Mouse (Mus musculus) frontal cortex, adult 2 months (tissue): ENCODE data around the gene Tchh. TPM values are rescaled to one million over a fixed set of nuclear protein-coding genes. Genes with fewer than 3 reads are reported as not detected.
"Not testable (repeated sequence)": the region's sequence is repeated elsewhere in the genome, so short reads cannot be mapped to it uniquely, and the experiment has no call there.

Experiments used
- DNase-seq, 2 experiments: peaks; one replicate each; pipeline ENCODE4 v3.0.0; 2022; ENCODE audit warnings: low spot score in 1 of 2; ENCODE audit errors: extremely low spot score in 1 of 2
- polyA plus RNA-seq: library from polyadenylated mRNA; depleted of rRNA; stranded (reverse); fragments of >200 nt; gene quantifications from 2 replicates; pipeline ENCODE4 v1.2.3, GENCODE M21; 2012; rRNA removed

The Tchh gene
- polyA plus RNA-seq, 1 experiment, result 2.9 TPM

- no peak for DNase-seq
Measured at GRCm38 (mm10) chr3:93492176-93492575, 50.0 kb downstream of the Tchh start.

GRCm38 (mm10) chr3:93493992-93494391 lies 51.9 kb downstream of the Tchh start:
- peak; percentile 35 to 80 for DNase-seq

- not testable (repeated sequence) for DNase-seq
Measured at GRCm38 (mm10) chr3:93494774-93495173, 52.6 kb downstream of the Tchh start.

- no peak for DNase-seq
Measured at GRCm38 (mm10) chr3:93497131-93497530, 55.0 kb downstream of the Tchh start.

Other genes starting within 250 kb of the Tchh start
- not detected in 2 replicates for gene Flg2, start 245.1 kb upstream of the Tchh start, polyA plus RNA-seq
- not detected in 2 replicates for gene Flg, start 168.8 kb upstream of the Tchh start, polyA plus RNA-seq
- gene Hrnr, start 122.6 kb upstream of the Tchh start, polyA plus RNA-seq, result not detected in 2 replicates
- not detected in 2 replicates for gene Rptn, start 48.6 kb upstream of the Tchh start, polyA plus RNA-seq
- not detected in 2 replicates for gene Tchhl1, start 26.4 kb downstream of the Tchh start, polyA plus RNA-seq
- gene S100a11, start 78.2 kb downstream of the Tchh start, polyA plus RNA-seq, result 20.6 and 23.9 TPM in 2 replicates
- gene S100a10, start 112.8 kb downstream of the Tchh start, polyA plus RNA-seq, result 63.1 and 65.8 TPM in 2 replicates
- gene Tdpoz2, start 210.4 kb downstream of the Tchh start, polyA plus RNA-seq, result not detected in 2 replicates
- gene Tdpoz1, start 234.0 kb downstream of the Tchh start, polyA plus RNA-seq, result not detected in 2 replicates